Mouse (Mus musculus) CH12.LX (cell line): Measurements from ENCODE around the gene Urm1. TPM values are rescaled to one million over a fixed set of nuclear protein-coding genes. Genes with fewer than 3 reads are reported as not detected.

Experiments used
- DNase-seq: peaks from one replicate; pipeline ENCODE4 v3.0.0-alpha.2; 2013; ENCODE audit errors: extremely low read depth
- H3K27ac ChIP-seq: 2 replicates; pipeline ENCODE4 v1.5.1; 2012; ENCODE audit warnings: low read depth, mild to moderate bottlenecking, control low read depth, moderate library complexity; ENCODE audit not compliant: insufficient read depth
- H3K27me3 ChIP-seq: replicated peaks from 2 replicates; pipeline ENCODE3; 2012; ENCODE audit warnings: inconsistent platforms
- H3K36me3 ChIP-seq, 2 experiments: replicated peaks in 1 of 2; 2 replicates each; pipeline versions ENCODE3 to v1.6.1; 2012; ENCODE audit warnings: inconsistent platforms in 1 of 2, low read length in 1 of 2, mild to moderate bottlenecking in 1 of 2, mixed read lengths in 1 of 2, moderate library complexity in 1 of 2; ENCODE audit not compliant: control insufficient read depth in 1 of 2, insufficient read depth in 1 of 2
- H3K4me1 ChIP-seq, 2 experiments: 2 replicates each; pipeline ENCODE4 v1.6.1; 2012; ENCODE audit warnings: inconsistent platforms in 1 of 2, moderate library complexity in 1 of 2; ENCODE audit not compliant: insufficient read depth in 2 of 2, control insufficient read depth in 1 of 2
- H3K4me2 ChIP-seq: 2 replicates; pipeline ENCODE4 v1.6.1; 2012; ENCODE audit warnings: low read depth, mild to moderate bottlenecking, control low read depth; ENCODE audit not compliant: poor library complexity, insufficient read depth, severe bottlenecking
- H3K4me3 ChIP-seq, 3 experiments: fragments of 150-350 bp in 1 of 3; sonication (generic) in 1 of 3; replicated peaks in 1 of 3; 2 replicates each; pipeline versions ENCODE3 to v1.5.1; 2011 to 2012; ENCODE audit warnings: low read depth in 2 of 3, low read length in 2 of 3, mild to moderate bottlenecking in 2 of 3, moderate library complexity in 2 of 3, control low read depth in 1 of 3, improper control_type of control experiment in 1 of 3, inconsistent platforms in 1 of 3, mixed read lengths in 1 of 3; ENCODE audit not compliant: poor library complexity in 1 of 3
- H3K79me2 ChIP-seq: replicated peaks from 2 replicates; pipeline ENCODE4 v1.6.1; 2012; ENCODE audit warnings: mild to moderate bottlenecking, moderate library complexity; ENCODE audit not compliant: control insufficient read depth, poor library complexity, insufficient read depth, severe bottlenecking; ENCODE audit errors: extremely low read depth
- H3K9ac ChIP-seq: 2 replicates; pipeline ENCODE4 v1.6.1; 2012; ENCODE audit warnings: low read depth, mild to moderate bottlenecking, control low read depth, moderate library complexity; ENCODE audit not compliant: insufficient read depth
- H3K9me3 ChIP-seq: replicated peaks from 2 replicates; pipeline ENCODE3; 2012; ENCODE audit warnings: low read length, inconsistent platforms, mixed read lengths
- BHLHE40 ChIP-seq: IDR thresholded peaks from 2 replicates; pipeline ENCODE4 v1.6.1; 2011; ENCODE audit warnings: mild to moderate bottlenecking, low read depth, low read length, improper control_type of control experiment
- ELF1 ChIP-seq: IDR thresholded peaks from 2 replicates; pipeline ENCODE4 v1.6.1; 2014; ENCODE audit warnings: low read depth, mild to moderate bottlenecking, inconsistent platforms, low read length, improper control_type of control experiment
- ETS1 ChIP-seq: conservative IDR thresholded peaks from 2 replicates; pipeline ENCODE4 v1.6.1; 2012; ENCODE audit warnings: low read depth, mild to moderate bottlenecking, inconsistent platforms, low read length, improper control_type of control experiment, moderate library complexity
- HCFC1 ChIP-seq: IDR thresholded peaks from 2 replicates; pipeline ENCODE4 v1.6.1; 2012; ENCODE audit warnings: low read depth, mild to moderate bottlenecking, inconsistent platforms, low read length, improper control_type of control experiment
- JUN ChIP-seq: IDR thresholded peaks from 2 replicates; pipeline ENCODE4 v1.6.1; 2011; ENCODE audit warnings: low read depth, mild to moderate bottlenecking, low read length, improper control_type of control experiment, moderate library complexity; ENCODE audit not compliant: insufficient read depth
- MXI1 ChIP-seq: IDR thresholded peaks from 2 replicates; pipeline ENCODE4 v1.6.1; 2011; ENCODE audit warnings: mild to moderate bottlenecking, low read depth, low read length, improper control_type of control experiment
- MYC ChIP-seq: IDR thresholded peaks from 2 replicates; pipeline ENCODE4 v1.6.1; 2011; ENCODE audit warnings: low read depth, mild to moderate bottlenecking, improper control_type of control experiment, low read length
- POLR2A ChIP-seq: IDR thresholded peaks from 2 replicates; pipeline ENCODE4 v1.6.1; 2011; ENCODE audit warnings: low read depth, mild to moderate bottlenecking, improper control_type of control experiment, low read length
- POLR2AphosphoS2 ChIP-seq: IDR thresholded peaks from 2 replicates; pipeline ENCODE4 v1.6.1; 2011; ENCODE audit warnings: low read depth, low read length, improper control_type of control experiment
- SIN3A ChIP-seq: IDR thresholded peaks from 2 replicates; pipeline ENCODE4 v1.6.1; 2012; ENCODE audit warnings: low read length, improper control_type of control experiment, inconsistent platforms
- TBP ChIP-seq: conservative IDR thresholded peaks from 2 replicates; pipeline ENCODE4 v1.6.1; 2011; ENCODE audit warnings: low read depth, low read length, improper control_type of control experiment
- USF1 ChIP-seq: IDR thresholded peaks from 2 replicates; pipeline ENCODE4 v1.6.1; 2014; ENCODE audit warnings: low read depth, mild to moderate bottlenecking, inconsistent platforms, low read length, improper control_type of control experiment
- dilution Hi-C: fragments of 300-500 bp; cut with MboI; formaldehyde crosslinking; loops from 2 replicates; pipeline ENCODE4 v1.14.3; 2020; ENCODE audit warnings: low sequenced_read_pairs; ENCODE audit not compliant: extremely low pct_unique_long_range_greater_than_20kb, extremely low pct_ligation_motif_present
- in situ Hi-C: fragments of 300-500 bp; cut with MboI; formaldehyde crosslinking; loops from 3 replicates; pipeline ENCODE4 v1.14.3; 2019; ENCODE audit warnings: low sequenced_read_pairs, low pct_ligation_motif_present, low pct_unique_long_range_greater_than_20kb, mixed read lengths
- polyA plus RNA-seq: library from polyadenylated mRNA; unstranded; fragments of >175 nt; gene quantifications from 2 replicates; pipeline ENCODE4 v1.2.1, GENCODE M21; 2012; ENCODE audit warnings: low read depth; ENCODE audit not compliant: insufficient read length
- total RNA-seq, 2 experiments: library from RNA; depleted of rRNA; stranded (reverse); fragments of 300-350 nt in 1 of 2; fragments of >200 nt in 1 of 2; gene quantifications; 2 replicates each; pipeline ENCODE4 v1.2.3; 2012 to 2014

The Urm1 gene
- total and polyA plus RNA-seq, 3 experiments, result 25.6 to 31.9 (median 29.2) TPM

DNA sequence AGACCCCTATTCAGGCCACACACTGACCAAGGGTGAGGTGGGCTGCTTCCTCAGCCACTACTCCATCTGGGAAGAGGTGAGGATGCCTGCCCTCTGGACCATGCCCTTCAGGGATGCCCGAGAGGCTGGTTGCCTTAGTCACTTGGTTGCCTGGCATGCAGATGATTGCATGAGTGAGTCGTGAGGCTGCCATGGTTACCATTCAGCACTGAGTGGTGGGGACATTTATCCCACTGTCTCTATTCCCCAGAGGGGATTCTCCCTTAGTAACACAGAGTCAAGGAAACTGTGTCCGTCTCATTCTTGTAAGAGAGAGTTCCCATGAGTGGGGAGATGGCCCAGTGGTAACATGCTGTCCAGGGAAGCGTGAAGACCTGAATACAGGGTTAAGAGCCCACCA is 58.2 kb downstream of the Urm1 start:
- dilution Hi-C loops (no loop called here), in situ Hi-C loops (no loop called here)
- peaks cover 8 to 38% of the 10 kb centered on the region in 2 experiments for H3K36me3 ChIP-seq
- DNase-seq, result no peak
- TF ChIP-seq SIN3A, result no peak
- no peak for TF ChIP-seq USF1
- TF ChIP-seq BHLHE40, result no peak
- H3K27me3 ChIP-seq, result no peaks in the 10 kb centered on the region
- H3K9ac ChIP-seq, result no peak overlapping the region
- H3K79me2 ChIP-seq, result no peaks in the 10 kb centered on the region
- H3K4me2 ChIP-seq, result no peak overlapping the region
- H3K4me3 ChIP-seq, result no peak overlapping the region
- H3K9me3 ChIP-seq, result peaks cover 6% of the 10 kb centered on the region
- peaks cover 5 to 10% of the 10 kb centered on the region in 2 experiments; a peak in 2 of 4 replicates for H3K4me1 ChIP-seq
- H3K27ac ChIP-seq, result no peak overlapping the region

DNA sequence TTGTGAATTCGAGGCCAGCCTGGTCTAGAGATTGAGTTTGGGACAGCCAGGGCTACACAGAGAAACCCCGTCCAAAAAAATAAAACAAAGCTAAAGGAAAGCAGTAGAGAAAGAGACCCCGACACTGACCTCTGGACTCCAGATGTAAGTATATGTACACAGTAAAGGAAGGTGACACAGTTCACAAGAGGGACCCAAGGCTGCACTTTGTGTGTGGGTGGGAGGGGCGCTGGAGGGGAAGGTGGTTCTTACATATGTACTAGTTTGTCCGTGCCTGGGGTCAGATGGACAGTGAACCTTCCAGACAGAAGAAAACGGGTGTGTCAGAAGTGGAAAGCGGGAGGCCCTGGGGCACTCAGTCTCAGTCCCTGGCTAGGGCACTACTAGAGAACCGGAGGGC is 59.3 kb downstream of the Urm1 start:
- TF ChIP-seq JUN (no peak), HCFC1 (no peak)
- H3K27ac ChIP-seq, result no peak overlapping the region
- H3K36me3 ChIP-seq, result peaks cover 5 to 30% of the 10 kb centered on the region in 2 experiments
- H3K4me1 ChIP-seq, result peaks cover 2 to 10% of the 10 kb centered on the region in 2 experiments; a peak in 1 of 4 replicates
- no peak overlapping the region for H3K4me2 ChIP-seq
- no peaks in the 10 kb centered on the region for H3K79me2 ChIP-seq
- H3K9ac ChIP-seq, result no peak overlapping the region
- no peak overlapping the region for H3K4me3 ChIP-seq
- no peak for DNase-seq
- in situ Hi-C loops, result no loop called here
- H3K27me3 ChIP-seq, result no peaks in the 10 kb centered on the region
- H3K9me3 ChIP-seq, result peaks cover 6% of the 10 kb centered on the region
- dilution Hi-C loops, result no loop called here

DNA sequence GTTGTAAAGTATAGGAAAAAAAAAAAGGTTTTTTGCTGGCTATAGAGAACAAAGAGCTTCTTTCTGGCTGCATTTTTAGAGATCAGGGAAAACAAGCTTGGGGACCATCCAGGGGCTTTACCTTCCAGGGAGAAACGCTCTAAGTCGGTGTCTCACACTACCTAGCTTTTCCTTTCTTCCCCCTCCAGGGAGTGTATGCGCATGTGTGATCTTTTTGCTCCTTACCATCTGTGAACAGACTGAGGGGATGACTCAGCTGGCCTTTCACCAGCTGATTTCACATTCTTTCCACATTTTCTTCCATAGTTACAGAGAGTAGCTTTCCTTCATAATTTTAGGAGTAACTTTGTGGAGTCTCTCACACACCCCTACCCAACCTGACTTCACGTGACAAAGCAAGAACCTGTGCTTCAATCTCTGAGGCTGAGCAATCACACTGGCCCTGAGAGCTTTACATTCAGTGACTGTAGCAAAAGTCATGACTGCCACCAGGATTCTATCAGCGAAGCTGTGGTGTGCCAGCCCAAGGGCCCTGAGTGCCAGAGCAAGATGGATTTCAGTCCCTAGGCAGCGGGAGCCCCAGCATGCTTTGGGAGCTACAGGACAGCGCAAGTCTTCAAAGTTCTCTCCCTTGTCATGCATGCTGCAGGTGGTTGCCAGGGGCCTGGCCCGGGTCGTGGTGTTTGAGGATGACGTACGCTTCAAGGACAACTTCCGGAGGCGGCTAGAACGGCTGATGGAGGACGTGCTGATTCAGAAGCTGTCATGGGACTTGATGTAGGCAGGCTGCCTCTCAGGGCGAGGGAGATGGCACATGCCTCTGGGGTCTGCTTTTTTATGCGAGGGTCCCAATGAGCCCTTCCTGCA is 60.3 kb downstream of the Urm1 start:
- TF ChIP-seq MXI1 (no peak), ELF1 (no peak), POLR2A (no peak), TBP (no peak), POLR2AphosphoS2 (no peak), MYC (no peak), ETS1 (no peak)
- H3K4me1 ChIP-seq, result peaks cover 2 to 10% of the 10 kb centered on the region in 2 experiments; a peak in 1 of 4 replicates
- no peak for DNase-seq
- no peak overlapping the region for H3K4me3 ChIP-seq
- in situ Hi-C loops, result no loop called here
- no peak overlapping the region for H3K9ac ChIP-seq
- H3K27ac ChIP-seq, result no peak overlapping the region
- H3K36me3 ChIP-seq, result peaks cover 5 to 27% of the 10 kb centered on the region in 2 experiments
- H3K9me3 ChIP-seq, result peaks cover 6% of the 10 kb centered on the region
- H3K27me3 ChIP-seq, result no peaks in the 10 kb centered on the region
- dilution Hi-C loops, result no loop called here
- no peaks in the 10 kb centered on the region for H3K79me2 ChIP-seq
- no peak overlapping the region for H3K4me2 ChIP-seq
